Mouse (Mus musculus) spleen, adult 2 months (tissue): ENCODE measurements around the gene Tph1.

Source experiments
- CTCF ChIP-seq: fragments of 200-500 bp; IDR thresholded peaks from 2 replicates; pipeline ENCODE4 v1.5.1; 2011; ENCODE audit warnings: mild to moderate bottlenecking, inconsistent platforms; ENCODE audit not compliant: insufficient read depth, insufficient read length, insufficient replicate concordance; ENCODE audit errors: extremely low read depth
- POLR2A ChIP-seq: fragments of 200-500 bp; IDR thresholded peaks from 2 replicates; pipeline ENCODE4 v1.6.1; 2011; ENCODE audit warnings: low read depth, low read length, inconsistent platforms

- TF ChIP-seq CTCF (no peak), POLR2A (no peak)
Measured at GRCm38 (mm10) chr7:46676808-46677360, 4.5 kb upstream of the Tph1 start.
